Mouse (Mus musculus) left cerebral cortex, adult 9 months (tissue): Measurements from ENCODE around the gene 6820408C15Rik.

ENCODE experiments used
- DNase-seq, 2 experiments: peaks; one replicate each; pipeline ENCODE4 v3.0.0; 2022; ENCODE audit warnings: low spot score in 2 of 2

Gene 6820408C15Rik

GRCm38 (mm10) chr2:152464570-152465150 lies 49.3 kb downstream of the 6820408C15Rik start, which contains the start of gene Defb23:
Gene Defb23, minus strand, starts transcription at chr2:152464620.
- DNase-seq: no peak

DNA sequence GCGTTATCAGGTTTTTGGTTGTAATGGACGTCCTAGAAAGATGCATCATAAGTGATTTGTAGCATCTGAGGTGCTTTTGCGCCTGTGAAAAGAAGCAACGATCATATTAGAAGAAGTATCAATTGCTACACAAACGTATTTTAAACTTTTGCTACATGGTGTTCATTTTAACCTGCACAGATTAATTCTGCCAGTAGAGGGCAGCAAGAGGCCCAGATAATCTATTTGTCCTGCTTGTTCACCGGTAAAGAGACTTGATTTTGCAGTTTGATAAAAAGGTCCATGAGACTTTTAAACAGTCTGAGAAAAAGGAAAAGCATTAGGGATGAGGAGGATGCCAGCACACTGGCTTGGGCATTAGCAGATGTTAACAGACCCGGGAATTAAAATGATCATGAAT lies 55.6 kb downstream of the 6820408C15Rik start:
- peak in 1 of 2 experiments; percentile 70 for DNase-seq

DNA sequence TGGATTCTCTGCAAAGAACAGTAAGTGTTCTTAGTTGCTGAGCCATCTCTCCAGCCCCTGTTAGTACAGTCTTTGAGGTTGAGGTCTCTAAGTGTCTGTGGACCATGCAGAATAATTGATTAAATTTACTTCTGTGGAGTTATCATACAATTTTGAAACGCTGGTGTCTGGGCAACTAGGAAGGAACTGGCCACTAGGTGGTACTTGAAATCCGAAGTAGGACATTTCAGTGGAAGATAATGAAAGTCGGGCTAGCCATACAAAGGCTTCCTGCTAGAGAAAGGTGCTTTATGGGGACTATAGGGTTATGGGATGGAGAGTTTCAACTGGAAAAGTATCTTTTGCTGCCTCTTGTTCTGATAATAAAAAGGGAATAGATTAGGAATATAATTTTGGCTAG lies 57.0 kb downstream of the 6820408C15Rik start:
- no peak for DNase-seq

DNA sequence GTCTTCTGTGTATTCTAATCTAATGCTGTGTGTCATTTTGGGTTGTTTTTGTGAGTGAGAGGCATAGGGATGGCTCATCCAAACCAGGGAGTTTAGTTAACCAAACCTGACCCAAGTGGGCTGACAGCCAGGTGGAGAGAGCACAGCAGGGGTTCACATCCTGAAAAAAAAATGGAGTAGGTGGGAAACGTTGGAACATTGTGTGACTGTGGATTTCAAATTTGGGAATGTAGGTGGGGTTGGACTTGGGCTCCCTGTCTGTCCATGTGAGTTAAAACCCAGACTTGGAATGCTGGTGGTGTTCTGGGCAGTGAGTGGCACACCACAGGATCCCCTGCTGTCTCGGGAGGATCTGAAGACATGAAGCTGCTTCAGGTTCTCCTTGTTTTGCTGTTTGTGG lies 61.4 kb downstream of the 6820408C15Rik start, which contains the start of gene Defb20:
Gene Defb20 (plus strand): TSS at position 301 of the 400 bp plus-strand sequence.
- no peak for DNase-seq

DNA sequence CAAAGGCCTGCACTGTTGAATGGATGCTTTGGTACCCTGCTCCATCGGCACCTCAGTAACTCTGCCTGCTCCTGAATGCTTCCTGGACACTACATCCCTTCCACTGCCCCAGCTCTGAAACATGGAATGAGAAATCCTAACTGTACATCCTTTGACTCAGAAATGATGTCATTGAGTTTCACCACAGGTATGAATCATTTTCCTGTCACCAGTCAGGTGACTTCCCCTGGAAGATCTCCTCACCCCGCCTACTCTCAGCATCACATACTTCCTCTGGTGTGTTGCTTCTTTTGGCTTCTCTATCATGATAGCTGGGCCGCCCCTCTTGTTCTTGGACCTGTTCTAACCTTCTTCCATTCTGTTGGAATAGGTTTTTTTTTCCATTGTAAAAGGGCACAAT lies 65.5 kb downstream of the 6820408C15Rik start:
- no peak for DNase-seq

- no peak for DNase-seq
These were observed 66.3 kb downstream of the 6820408C15Rik start for GRCm38 (mm10) chr2:152481726-152482125.

GRCm38 (mm10) chr2:152487024-152487423 lies 71.6 kb downstream of the 6820408C15Rik start:
- DNase-seq: no peak

DNA sequence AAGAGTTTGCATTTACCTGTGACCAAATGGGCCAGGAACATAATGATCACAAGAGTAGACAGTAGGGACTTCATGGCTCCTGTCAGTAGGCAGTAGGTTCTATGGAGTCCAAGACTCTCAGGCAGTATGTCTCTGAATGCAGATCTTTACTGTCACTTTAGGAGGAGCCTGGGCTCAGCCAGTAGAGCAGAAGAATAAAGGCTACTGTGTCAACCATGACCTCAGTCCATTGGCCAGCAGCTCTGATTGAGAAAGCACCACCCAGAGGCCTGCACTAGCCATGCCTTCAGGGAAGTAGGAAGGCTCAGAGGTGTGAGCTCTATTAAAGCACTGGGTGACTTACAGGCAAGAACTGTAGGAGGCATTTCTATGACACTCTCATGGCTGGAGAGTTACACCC lies 74.7 kb downstream of the 6820408C15Rik start, which contains the start of gene Defb22:
Gene Defb22 (minus strand): TSS at position 101 of the 400 bp plus-strand sequence.
- DNase-seq: no peak

DNA sequence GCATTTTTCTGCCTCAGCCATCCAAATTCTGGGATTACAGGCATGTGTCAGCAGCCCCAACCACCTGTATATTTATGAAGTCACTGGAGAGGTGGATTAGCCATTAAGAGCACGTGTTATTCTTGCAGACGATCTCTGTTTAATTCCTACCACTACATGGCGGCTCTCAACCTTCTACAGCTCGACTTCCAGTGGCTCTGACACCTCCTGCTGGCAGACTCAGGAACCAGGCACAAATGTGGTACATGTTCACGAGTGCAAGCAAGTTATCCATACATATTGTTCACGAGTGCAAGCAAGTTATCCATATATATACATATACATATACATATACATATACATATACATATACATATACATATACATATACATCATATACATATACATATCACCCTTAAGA lies 77.8 kb downstream of the 6820408C15Rik start:
- DNase-seq: no peak
